Mouse (Mus musculus): ENCODE results near the gene Pigc.
A peak's percentile ranks its signal among the peaks of the same experiment; 100 is the strongest.

DNA sequence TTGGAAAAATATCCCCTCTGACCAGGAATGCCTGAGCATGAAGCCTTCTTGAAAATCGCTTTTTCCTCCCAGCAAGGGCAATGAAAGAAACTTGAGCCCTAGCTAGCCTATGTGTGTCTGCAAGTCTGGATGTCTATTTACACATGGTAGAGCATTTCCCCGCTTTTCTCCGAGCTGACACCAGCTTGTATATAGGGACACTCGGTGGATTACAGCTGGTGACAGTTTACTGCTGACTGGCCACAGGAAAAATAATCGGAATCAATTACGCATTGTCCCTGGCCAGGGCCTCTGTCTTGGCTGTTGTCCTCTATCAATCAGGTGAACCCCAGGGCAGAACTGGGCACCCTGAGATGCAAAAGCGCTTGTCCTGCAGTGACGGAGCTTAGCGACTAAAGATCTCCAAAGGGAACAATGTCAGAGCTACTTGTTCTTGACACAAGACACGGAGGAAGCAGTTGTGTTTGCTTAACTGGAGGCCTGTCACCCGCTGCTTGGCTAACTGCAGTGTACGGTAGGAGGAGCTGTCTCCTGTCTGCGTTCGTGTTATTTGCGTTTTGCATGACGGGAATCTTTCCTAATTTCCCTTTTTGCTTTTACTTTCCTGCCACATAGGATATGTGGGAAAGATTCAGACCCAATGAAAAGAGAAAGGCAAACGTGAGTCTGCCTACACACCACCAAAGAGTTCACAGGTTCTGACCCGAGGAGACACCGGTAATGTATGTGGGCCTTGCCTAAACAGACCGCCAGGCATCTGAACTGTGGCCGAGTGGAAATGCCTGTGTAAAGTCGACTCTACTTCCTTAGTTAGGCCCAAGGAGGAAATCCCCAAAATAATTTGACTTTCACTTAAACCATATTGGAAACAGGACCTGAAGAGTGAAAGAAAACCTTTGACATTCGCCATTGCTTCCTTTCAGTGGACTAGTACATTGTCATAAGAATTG, 36.1 kb downstream of the Pigc start:
- TF ChIP-seq POLR2A (IDR thresholded peaks at IDR 0.05; ENCODE audit: insufficient read depth, low read depth, low read length) (no peak), EP300 (IDR thresholded peaks at IDR 0.05; ENCODE audit: insufficient read depth, low read depth, low read length) (0 out of 2 replicates have a peak, but pooled peaks have one; percentile 41)

Data from heart, adult 2 months (tissue).